Mouse (Mus musculus): ENCODE measurements around the gene Vmn2r82.
"Not testable (repeated sequence)": the region's sequence is repeated elsewhere in the genome, so short reads cannot be mapped to it uniquely, and the experiment has no call there.

DNA sequence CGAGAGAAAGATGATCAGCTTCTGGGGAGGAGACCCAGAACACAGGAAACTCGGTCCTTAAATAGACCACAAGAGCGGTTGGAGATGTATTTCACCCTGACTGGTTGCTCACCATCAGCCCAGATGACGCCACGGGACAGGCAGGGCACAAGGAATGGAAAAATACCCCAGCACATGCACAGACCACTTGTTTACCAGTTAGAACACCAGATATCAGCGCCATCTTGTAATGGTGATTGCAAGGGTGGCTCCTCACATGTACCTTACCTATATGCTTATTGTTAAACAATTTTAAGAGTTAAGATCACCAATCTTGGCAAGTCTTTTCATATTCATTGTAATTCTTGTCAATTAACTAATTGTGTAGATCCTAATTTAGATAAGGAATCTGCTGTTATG lies 61.5 kb downstream of the Vmn2r82 start:
- not testable (repeated sequence) for TF ChIP-seq CTCF (conservative IDR thresholded peaks at IDR 0.05; ENCODE audit: low read length); POU5F1 (IDR thresholded peaks at IDR 0.05; ENCODE audit: borderline replicate concordance, low read length); NANOG (IDR thresholded peaks at IDR 0.05; ENCODE audit: borderline replicate concordance, low read length)
